Mouse (Mus musculus) neural tube, embryonic 14.5 days (tissue): ENCODE data around the gene Pde9a. TPM values are rescaled to one million over a fixed set of nuclear protein-coding genes. Genes with fewer than 3 reads are reported as not detected.
A peak's percentile ranks its signal among the peaks of the same experiment; 100 is the strongest.

Experiments used
- ATAC-seq: fragments of 200-750 bp; cut with Nextera tagmentation; 2 replicates; pipeline ENCODE4 v1.8.0; 2017; ENCODE audit warnings: low read depth, mild to moderate bottlenecking, moderate TSS enrichment, moderate library complexity
- H3K27ac ChIP-seq: fragments of 300-500 bp; sonication (generic); 2 replicates; pipeline ENCODE4 v1.5.1; 2014; ENCODE audit warnings: low read depth, mild to moderate bottlenecking, control low read depth, low read length, moderate library complexity, mixed read lengths
- H3K27me3 ChIP-seq: fragments of 300-500 bp; sonication (generic); 2 replicates; pipeline ENCODE4 v1.6.1; 2014; ENCODE audit warnings: low read length; ENCODE audit not compliant: control insufficient read depth, insufficient read depth
- H3K36me3 ChIP-seq: fragments of 300-500 bp; sonication (generic); 2 replicates; pipeline ENCODE4 v1.6.1; 2014; ENCODE audit warnings: low read length, mixed read lengths; ENCODE audit not compliant: control insufficient read depth, insufficient read depth
- H3K4me1 ChIP-seq: fragments of 300-500 bp; sonication (generic); 2 replicates; pipeline ENCODE4 v1.6.1; 2014; ENCODE audit warnings: low read length; ENCODE audit not compliant: control insufficient read depth, insufficient read depth
- H3K4me2 ChIP-seq: fragments of 300-500 bp; sonication (generic); 2 replicates; pipeline ENCODE4 v1.6.1; 2014; ENCODE audit warnings: mild to moderate bottlenecking, low read depth, low read length, control low read depth
- H3K4me3 ChIP-seq: fragments of 300-500 bp; sonication (generic); 2 replicates; pipeline ENCODE4 v1.5.1; 2014; ENCODE audit warnings: low read depth, low read length, control low read depth, mixed read lengths
- H3K9ac ChIP-seq: fragments of 300-500 bp; sonication (generic); replicated peaks from 2 replicates; pipeline ENCODE4 v1.6.1; 2014; ENCODE audit warnings: low read depth, mild to moderate bottlenecking, control low read depth, low read length, mixed read lengths
- H3K9me3 ChIP-seq: fragments of 300-500 bp; sonication (generic); 2 replicates; pipeline ENCODE4 v1.6.1; 2016; ENCODE audit warnings: low read length; ENCODE audit not compliant: control insufficient read depth
- WGBS: fragments of 180-500 bp; shearing (Covaris S2); extraction: QIAGEN DNeasy Blood & Tissue Kit; methylation state at CpG from one replicate; pipeline ENCODE4 v1.1.7; 2014; 5-methylcytosine and 5-hydroxymethylcytosine counted together
- polyA plus RNA-seq: library from polyadenylated mRNA; unstranded; fragments of >200 nt; fragmentation: Nextera tagmentation; extraction: Ambion mirVana; gene quantifications from 2 replicates; pipeline ENCODE4 v1.2.1, GENCODE M21; 2014

Gene Pde9a
- polyA plus RNA-seq, 1 experiment from 2014 or later = 26.8 TPM

- H3K9ac ChIP-seq = no peak overlapping the region
- no peak overlapping the region for H3K27ac ChIP-seq
- no peaks in the 10 kb centered on the region for H3K27me3 ChIP-seq
- no peak for ATAC-seq
- no peaks in the 10 kb centered on the region for H3K36me3 ChIP-seq
- H3K4me2 ChIP-seq = no peak overlapping the region
- WGBS = 87% methylated on average over 3 of the region's 3 CpGs
- H3K4me1 ChIP-seq = no peaks in the 10 kb centered on the region
- no peaks in the 10 kb centered on the region for H3K9me3 ChIP-seq
- H3K4me3 ChIP-seq = no peak overlapping the region
These were observed 15.2 kb downstream of the Pde9a start for GRCm38 (mm10) chr17:31401160-31401559.

- no peak overlapping the region for H3K9ac ChIP-seq
- no peak overlapping the region for H3K4me2 ChIP-seq
- H3K9me3 ChIP-seq = no peaks in the 10 kb centered on the region
- H3K27me3 ChIP-seq = no peaks in the 10 kb centered on the region
- no peaks in the 10 kb centered on the region for H3K36me3 ChIP-seq
- no peak overlapping the region for H3K4me3 ChIP-seq
- no peak for ATAC-seq
- H3K27ac ChIP-seq = no peak overlapping the region
- WGBS = 68% methylated on average over 8 of the region's 8 CpGs
- no peaks in the 10 kb centered on the region for H3K4me1 ChIP-seq
These were observed 16.7 kb downstream of the Pde9a start for GRCm38 (mm10) chr17:31402713-31403112.

GRCm38 (mm10) chr17:31405694-31406227, 19.8 kb downstream of the Pde9a start:
- Histone ChIP-seq H3K27me3 (no peaks in the 10 kb centered on the region), H3K36me3 (no peaks in the 10 kb centered on the region), H3K27ac (no peak overlapping the region), H3K4me2 (no peak overlapping the region), H3K9me3 (no peaks in the 10 kb centered on the region), H3K4me3 (no peak overlapping the region), H3K9ac (no peak overlapping the region), H3K4me1 (peaks cover 9% of the 10 kb centered on the region; the same call in 1 of the 2 replicates)
- no peak for ATAC-seq
- WGBS = 65% methylated on average over 6 of the region's 6 CpGs

GRCm38 (mm10) chr17:31409741-31410350, 23.8 kb downstream of the Pde9a start:
- 0 out of 2 replicates have a peak overlapping the region, but pooled peaks have one; percentile 16 for H3K27ac ChIP-seq
- H3K4me2 ChIP-seq = no peak overlapping the region
- no peak overlapping the region for H3K9ac ChIP-seq
- 7% methylated on average over 10 of the region's 10 CpGs for WGBS
- no peak overlapping the region for H3K4me3 ChIP-seq
- no peaks in the 10 kb centered on the region for H3K9me3 ChIP-seq
- no peaks in the 10 kb centered on the region for H3K27me3 ChIP-seq
- H3K36me3 ChIP-seq = no peaks in the 10 kb centered on the region; the same call in 1 of the 2 replicates
- H3K4me1 ChIP-seq = peaks cover 12% of the 10 kb centered on the region; the same call in 1 of the 2 replicates
- no peak for ATAC-seq

- no peak for ATAC-seq
- H3K36me3 ChIP-seq = peaks cover 6% of the 10 kb centered on the region; the same call in 1 of the 2 replicates
- no peak overlapping the region for H3K4me2 ChIP-seq
These were observed 29.2 kb downstream of the Pde9a start for GRCm38 (mm10) chr17:31415258-31415657.

GRCm38 (mm10) chr17:31418804-31419597, 33.0 kb downstream of the Pde9a start:
- peaks cover 5% of the 10 kb centered on the region for H3K4me1 ChIP-seq
- no peak for ATAC-seq
- H3K4me3 ChIP-seq = no peak overlapping the region
- no peaks in the 10 kb centered on the region for H3K9me3 ChIP-seq
- WGBS = 87% methylated on average over 17 of the region's 17 CpGs
- no peak overlapping the region for H3K27ac ChIP-seq
- peaks cover 6% of the 10 kb centered on the region; the same call in 1 of the 2 replicates for H3K36me3 ChIP-seq
- no peak overlapping the region for H3K4me2 ChIP-seq
- H3K9ac ChIP-seq = no peak overlapping the region
- H3K27me3 ChIP-seq = no peaks in the 10 kb centered on the region

More at GRCm38 (mm10) chr17:31415258-31415657, 29.2 kb downstream of the Pde9a start:
- 88% methylated on average over 9 of the region's 9 CpGs for WGBS
- H3K9ac ChIP-seq = no peak overlapping the region
- H3K27me3 ChIP-seq = no peaks in the 10 kb centered on the region
- peaks cover 7% of the 10 kb centered on the region; the same call in 1 of the 2 replicates for H3K4me1 ChIP-seq
- no peak overlapping the region for H3K27ac ChIP-seq
- no peak overlapping the region for H3K4me3 ChIP-seq
- H3K9me3 ChIP-seq = no peaks in the 10 kb centered on the region

- no peak overlapping the region for H3K27ac ChIP-seq
- H3K9ac ChIP-seq = no peak overlapping the region
- H3K4me2 ChIP-seq = no peak overlapping the region
- 0 out of 2 replicates have a peak, but pooled peaks cover 6% of the 10 kb centered on the region for H3K36me3 ChIP-seq
- no peaks in the 10 kb centered on the region for H3K9me3 ChIP-seq
- ATAC-seq = no peak
- H3K4me1 ChIP-seq = peaks cover 5% of the 10 kb centered on the region
- no peak overlapping the region for H3K4me3 ChIP-seq
- 88% methylated on average over 2 of the region's 2 CpGs for WGBS
- no peaks in the 10 kb centered on the region for H3K27me3 ChIP-seq
These were observed 33.6 kb downstream of the Pde9a start for GRCm38 (mm10) chr17:31419598-31419950.

GRCm38 (mm10) chr17:31419995-31420394, 34.0 kb downstream of the Pde9a start:
- Histone ChIP-seq H3K27ac (no peak overlapping the region), H3K27me3 (no peaks in the 10 kb centered on the region), H3K36me3 (0 out of 2 replicates have a peak, but pooled peaks cover 6% of the 10 kb centered on the region), H3K4me1 (peaks cover 5% of the 10 kb centered on the region), H3K4me2 (no peak overlapping the region), H3K9me3 (no peaks in the 10 kb centered on the region), H3K9ac (no peak overlapping the region), H3K4me3 (no peak overlapping the region)
- WGBS = 53% methylated on average over 3 of the region's 3 CpGs
- ATAC-seq = peak; percentile 44; the same call in 1 of the 2 replicates

- Histone ChIP-seq H3K4me1 (peaks cover 5% of the 10 kb centered on the region), H3K36me3 (0 out of 2 replicates have a peak, but pooled peaks cover 6% of the 10 kb centered on the region), H3K27ac (no peak overlapping the region), H3K9ac (no peak overlapping the region), H3K27me3 (no peaks in the 10 kb centered on the region), H3K4me2 (no peak overlapping the region), H3K9me3 (no peaks in the 10 kb centered on the region), H3K4me3 (no peak overlapping the region)
- no peak for ATAC-seq
- WGBS = 87% methylated on average over 16 of the region's 16 CpGs
These were observed 34.6 kb downstream of the Pde9a start for GRCm38 (mm10) chr17:31420658-31421057.
